Mouse (Mus musculus) CH12.LX (cell line): ENCODE measurements at regions not wholly inside any gene's neighbourhood (a gene's known extent, or its start where the extent isn't known, plus 50 kb on each side); places are given as distances from the start of the nearest gene placed in this dataset.
A peak's percentile ranks its signal among the peaks of the same experiment; 100 is the strongest.

ENCODE experiments used
- DNase-seq: peaks from one replicate; pipeline ENCODE4 v3.0.0-alpha.2; 2013; ENCODE audit errors: extremely low read depth
- H3K27ac ChIP-seq: 2 replicates; pipeline ENCODE4 v1.5.1; 2012; ENCODE audit warnings: low read depth, mild to moderate bottlenecking, control low read depth, moderate library complexity; ENCODE audit not compliant: insufficient read depth
- H3K27me3 ChIP-seq: replicated peaks from 2 replicates; pipeline ENCODE3; 2012; ENCODE audit warnings: inconsistent platforms
- H3K36me3 ChIP-seq, 2 experiments: replicated peaks in 1 of 2; 2 replicates each; pipeline versions ENCODE3 to v1.6.1; 2012; ENCODE audit warnings: inconsistent platforms in 1 of 2, low read length in 1 of 2, mild to moderate bottlenecking in 1 of 2, mixed read lengths in 1 of 2, moderate library complexity in 1 of 2; ENCODE audit not compliant: control insufficient read depth in 1 of 2, insufficient read depth in 1 of 2
- H3K4me1 ChIP-seq, 2 experiments: 2 replicates each; pipeline ENCODE4 v1.6.1; 2012; ENCODE audit warnings: inconsistent platforms in 1 of 2, moderate library complexity in 1 of 2; ENCODE audit not compliant: insufficient read depth in 2 of 2, control insufficient read depth in 1 of 2
- H3K4me2 ChIP-seq: 2 replicates; pipeline ENCODE4 v1.6.1; 2012; ENCODE audit warnings: low read depth, mild to moderate bottlenecking, control low read depth; ENCODE audit not compliant: poor library complexity, insufficient read depth, severe bottlenecking
- H3K4me3 ChIP-seq, 3 experiments: fragments of 150-350 bp in 1 of 3; sonication (generic) in 1 of 3; replicated peaks in 1 of 3; 2 replicates each; pipeline versions ENCODE3 to v1.5.1; 2011 to 2012; ENCODE audit warnings: low read depth in 2 of 3, low read length in 2 of 3, mild to moderate bottlenecking in 2 of 3, moderate library complexity in 2 of 3, control low read depth in 1 of 3, improper control_type of control experiment in 1 of 3, inconsistent platforms in 1 of 3, mixed read lengths in 1 of 3; ENCODE audit not compliant: poor library complexity in 1 of 3
- H3K79me2 ChIP-seq: replicated peaks from 2 replicates; pipeline ENCODE4 v1.6.1; 2012; ENCODE audit warnings: mild to moderate bottlenecking, moderate library complexity; ENCODE audit not compliant: control insufficient read depth, poor library complexity, insufficient read depth, severe bottlenecking; ENCODE audit errors: extremely low read depth
- H3K9ac ChIP-seq: 2 replicates; pipeline ENCODE4 v1.6.1; 2012; ENCODE audit warnings: low read depth, mild to moderate bottlenecking, control low read depth, moderate library complexity; ENCODE audit not compliant: insufficient read depth
- H3K9me3 ChIP-seq: replicated peaks from 2 replicates; pipeline ENCODE3; 2012; ENCODE audit warnings: low read length, inconsistent platforms, mixed read lengths
- BHLHE40 ChIP-seq: IDR thresholded peaks from 2 replicates; pipeline ENCODE4 v1.6.1; 2011; ENCODE audit warnings: mild to moderate bottlenecking, low read depth, low read length, improper control_type of control experiment
- CHD1 ChIP-seq: IDR thresholded peaks from 2 replicates; pipeline ENCODE4 v1.6.1; 2012; ENCODE audit warnings: low read depth, low read length, improper control_type of control experiment, inconsistent platforms
- CHD2 ChIP-seq: IDR thresholded peaks from 2 replicates; pipeline ENCODE4 v1.6.1; 2011; ENCODE audit warnings: low read length, improper control_type of control experiment
- CTCF ChIP-seq, 2 experiments: IDR thresholded peaks in 1 of 2; conservative IDR thresholded peaks in 1 of 2; 2 replicates each; pipeline ENCODE4 v1.5.1; 2011 to 2012; ENCODE audit warnings: low read depth in 2 of 2, low read length in 2 of 2, improper control_type of control experiment in 1 of 2, inconsistent platforms in 1 of 2, mild to moderate bottlenecking in 1 of 2, moderate library complexity in 1 of 2
- E2F4 ChIP-seq: IDR thresholded peaks from 2 replicates; pipeline ENCODE4 v1.6.1; 2011; ENCODE audit warnings: low read depth, low read length, improper control_type of control experiment; ENCODE audit not compliant: insufficient replicate concordance
- ELF1 ChIP-seq: IDR thresholded peaks from 2 replicates; pipeline ENCODE4 v1.6.1; 2014; ENCODE audit warnings: low read depth, mild to moderate bottlenecking, inconsistent platforms, low read length, improper control_type of control experiment
- EP300 ChIP-seq: IDR thresholded peaks from 2 replicates; pipeline ENCODE4 v1.6.1; 2011; ENCODE audit warnings: low read length, improper control_type of control experiment
- ETS1 ChIP-seq: conservative IDR thresholded peaks from 2 replicates; pipeline ENCODE4 v1.6.1; 2012; ENCODE audit warnings: low read depth, mild to moderate bottlenecking, inconsistent platforms, low read length, improper control_type of control experiment, moderate library complexity
- GABPA ChIP-seq: IDR thresholded peaks from 2 replicates; pipeline ENCODE4 v1.6.1; 2012; ENCODE audit warnings: low read depth, low read length, improper control_type of control experiment, inconsistent platforms; ENCODE audit not compliant: insufficient replicate concordance
- HCFC1 ChIP-seq: IDR thresholded peaks from 2 replicates; pipeline ENCODE4 v1.6.1; 2012; ENCODE audit warnings: low read depth, mild to moderate bottlenecking, inconsistent platforms, low read length, improper control_type of control experiment
- IRF4 ChIP-seq: IDR thresholded peaks from 2 replicates; pipeline ENCODE4 v1.6.1; 2014; ENCODE audit warnings: low read depth, mild to moderate bottlenecking, inconsistent platforms, low read length, improper control_type of control experiment
- JUN ChIP-seq: IDR thresholded peaks from 2 replicates; pipeline ENCODE4 v1.6.1; 2011; ENCODE audit warnings: low read depth, mild to moderate bottlenecking, low read length, improper control_type of control experiment, moderate library complexity; ENCODE audit not compliant: insufficient read depth
- JUND ChIP-seq: conservative IDR thresholded peaks from 2 replicates; pipeline ENCODE4 v1.6.1; 2011; ENCODE audit warnings: low read depth, low read length, improper control_type of control experiment
- KAT2A ChIP-seq: IDR thresholded peaks from 2 replicates; pipeline ENCODE4 v1.6.1; 2012; ENCODE audit warnings: low read length, improper control_type of control experiment, inconsistent platforms; ENCODE audit not compliant: insufficient replicate concordance
- MAFK ChIP-seq: IDR thresholded peaks from 2 replicates; pipeline ENCODE4 v1.6.1; 2011; ENCODE audit warnings: low read length, improper control_type of control experiment; ENCODE audit not compliant: insufficient replicate concordance
- MAX ChIP-seq: IDR thresholded peaks from 2 replicates; pipeline ENCODE4 v1.6.1; 2011; ENCODE audit warnings: low read length, improper control_type of control experiment
- MAZ ChIP-seq: IDR thresholded peaks from 2 replicates; pipeline ENCODE4 v1.6.1; 2012; ENCODE audit warnings: low read depth, mild to moderate bottlenecking, inconsistent platforms, low read length, improper control_type of control experiment, moderate library complexity
- MEF2A ChIP-seq: IDR thresholded peaks from 2 replicates; pipeline ENCODE4 v1.6.1; 2014; ENCODE audit warnings: low read depth, mild to moderate bottlenecking, inconsistent platforms, low read length, improper control_type of control experiment, borderline replicate concordance
- MXI1 ChIP-seq: IDR thresholded peaks from 2 replicates; pipeline ENCODE4 v1.6.1; 2011; ENCODE audit warnings: mild to moderate bottlenecking, low read depth, low read length, improper control_type of control experiment
- MYC ChIP-seq: IDR thresholded peaks from 2 replicates; pipeline ENCODE4 v1.6.1; 2011; ENCODE audit warnings: low read depth, mild to moderate bottlenecking, improper control_type of control experiment, low read length
- NELFE ChIP-seq: IDR thresholded peaks from 2 replicates; pipeline ENCODE4 v1.6.1; 2011; ENCODE audit warnings: low read depth, low read length, improper control_type of control experiment
- NRF1 ChIP-seq: IDR thresholded peaks from 2 replicates; pipeline ENCODE4 v1.6.1; 2014; ENCODE audit warnings: low read depth, mild to moderate bottlenecking, inconsistent platforms, low read length, improper control_type of control experiment, moderate library complexity
- PAX5 ChIP-seq: IDR thresholded peaks from 2 replicates; pipeline ENCODE4 v1.6.1; 2012; ENCODE audit warnings: low read length, inconsistent platforms, mixed read lengths
- POLR2A ChIP-seq: IDR thresholded peaks from 2 replicates; pipeline ENCODE4 v1.6.1; 2011; ENCODE audit warnings: low read depth, mild to moderate bottlenecking, improper control_type of control experiment, low read length
- POLR2AphosphoS2 ChIP-seq: IDR thresholded peaks from 2 replicates; pipeline ENCODE4 v1.6.1; 2011; ENCODE audit warnings: low read depth, low read length, improper control_type of control experiment
- RAD21 ChIP-seq: IDR thresholded peaks from 2 replicates; pipeline ENCODE4 v1.6.1; 2011; ENCODE audit warnings: low read depth, mild to moderate bottlenecking, low read length, improper control_type of control experiment, moderate library complexity
- RCOR1 ChIP-seq: conservative IDR thresholded peaks from 2 replicates; pipeline ENCODE4 v1.6.1; 2012; ENCODE audit warnings: low read depth, mild to moderate bottlenecking, inconsistent platforms, low read length, improper control_type of control experiment
- SIN3A ChIP-seq: IDR thresholded peaks from 2 replicates; pipeline ENCODE4 v1.6.1; 2012; ENCODE audit warnings: low read length, improper control_type of control experiment, inconsistent platforms
- SMC3 ChIP-seq: IDR thresholded peaks from 2 replicates; pipeline ENCODE4 v1.6.1; 2011; ENCODE audit warnings: low read depth, low read length, improper control_type of control experiment
- TBP ChIP-seq: conservative IDR thresholded peaks from 2 replicates; pipeline ENCODE4 v1.6.1; 2011; ENCODE audit warnings: low read depth, low read length, improper control_type of control experiment
- TCF12 ChIP-seq: IDR thresholded peaks from 2 replicates; pipeline ENCODE4 v1.6.1; 2014; ENCODE audit warnings: low read depth, mild to moderate bottlenecking, inconsistent platforms, low read length, improper control_type of control experiment
- UBTF ChIP-seq: IDR thresholded peaks from 2 replicates; pipeline ENCODE4 v1.6.1; 2012; ENCODE audit warnings: low read depth, mild to moderate bottlenecking, inconsistent platforms, low read length, improper control_type of control experiment, moderate library complexity
- USF1 ChIP-seq: IDR thresholded peaks from 2 replicates; pipeline ENCODE4 v1.6.1; 2014; ENCODE audit warnings: low read depth, mild to moderate bottlenecking, inconsistent platforms, low read length, improper control_type of control experiment
- USF2 ChIP-seq: conservative IDR thresholded peaks from 2 replicates; pipeline ENCODE4 v1.6.1; 2011; ENCODE audit warnings: low read depth, low read length, improper control_type of control experiment
- ZC3H11A ChIP-seq: IDR thresholded peaks from 2 replicates; pipeline ENCODE4 v1.6.1; 2012; ENCODE audit warnings: low read depth, mild to moderate bottlenecking, inconsistent platforms, low read length, improper control_type of control experiment
- ZKSCAN1 ChIP-seq: IDR thresholded peaks from 2 replicates; pipeline ENCODE4 v1.6.1; 2012; ENCODE audit warnings: low read depth, inconsistent platforms, low read length, improper control_type of control experiment, borderline replicate concordance
- ZMIZ1 ChIP-seq: IDR thresholded peaks from 2 replicates; pipeline ENCODE4 v1.6.1; 2012; ENCODE audit warnings: low read depth, mild to moderate bottlenecking, inconsistent platforms, low read length, improper control_type of control experiment
- ZNF384 ChIP-seq: IDR thresholded peaks from 2 replicates; pipeline ENCODE4 v1.6.1; 2012; ENCODE audit warnings: low read depth, low read length, improper control_type of control experiment, inconsistent platforms
- dilution Hi-C: fragments of 300-500 bp; cut with MboI; formaldehyde crosslinking; loops from 2 replicates; pipeline ENCODE4 v1.14.3; 2020; ENCODE audit warnings: low sequenced_read_pairs; ENCODE audit not compliant: extremely low pct_unique_long_range_greater_than_20kb, extremely low pct_ligation_motif_present
- in situ Hi-C: fragments of 300-500 bp; cut with MboI; formaldehyde crosslinking; loops from 3 replicates; pipeline ENCODE4 v1.14.3; 2019; ENCODE audit warnings: low sequenced_read_pairs, low pct_ligation_motif_present, low pct_unique_long_range_greater_than_20kb, mixed read lengths

- TF ChIP-seq POLR2AphosphoS2: no peak
- TF ChIP-seq NRF1: no peak
- peak; percentile 83 for TF ChIP-seq RAD21
- no peak for TF ChIP-seq CHD1
- TF ChIP-seq GABPA: no peak
- TF ChIP-seq ZKSCAN1: no peak
- no peak for TF ChIP-seq MEF2A
- no peak for TF ChIP-seq KAT2A
- TF ChIP-seq NELFE: 0 out of 2 replicates have a peak, but pooled peaks have one; percentile 11
- TF ChIP-seq POLR2A: no peak
- no peak for TF ChIP-seq ZNF384
- TF ChIP-seq TCF12: no peak
- TF ChIP-seq HCFC1: no peak
- no peak for TF ChIP-seq EP300
- TF ChIP-seq USF2: no peak
- peak; percentile 57; the same call in 1 of the 2 replicates for TF ChIP-seq ZC3H11A
- TF ChIP-seq MYC: no peak
- TF ChIP-seq MAZ: no peak
- TF ChIP-seq MXI1: no peak
- no peak for TF ChIP-seq ZMIZ1
- peak; percentile 65; the same call in 1 of the 2 replicates for TF ChIP-seq IRF4
- no peak for TF ChIP-seq ELF1
- no peak for TF ChIP-seq CHD2
- no peak for TF ChIP-seq ETS1
- TF ChIP-seq PAX5: no peak
- TF ChIP-seq RCOR1: no peak
- TF ChIP-seq USF1: no peak
- no peak for TF ChIP-seq JUND
- TF ChIP-seq CTCF (conservative IDR thresholded peaks at IDR 0.05 in 1 of 2, IDR thresholded peaks at IDR 0.05 in 1 of 2; ENCODE audit: low read depth in 2 of 2, low read length in 2 of 2): peak; percentile 12 to 71; a peak in 2 of 4 replicates
- no peak for TF ChIP-seq MAX
- peak; percentile 75 for TF ChIP-seq SMC3
- no peak for TF ChIP-seq TBP
- no peak for TF ChIP-seq MAFK
- TF ChIP-seq E2F4: no peak
- TF ChIP-seq BHLHE40: no peak
- no peak for TF ChIP-seq SIN3A
- TF ChIP-seq JUN: no peak
- TF ChIP-seq UBTF: no peak
- H3K4me2 ChIP-seq: no peak overlapping the region
- H3K9ac ChIP-seq: no peak overlapping the region
- dilution Hi-C loops (no loop called here), in situ Hi-C loops (no loop called here)
- no peaks in the 10 kb centered on the region for H3K36me3 ChIP-seq
- H3K9me3 ChIP-seq: peaks cover 2% of the 10 kb centered on the region
- H3K27ac ChIP-seq: no peak overlapping the region
- DNase-seq: peak; percentile 16
- no peaks in the 10 kb centered on the region for H3K27me3 ChIP-seq
- no peak overlapping the region for H3K4me3 ChIP-seq
- no peaks in the 10 kb centered on the region for H3K79me2 ChIP-seq
- H3K4me1 ChIP-seq: peaks cover 0 to 17% of the 10 kb centered on the region in 2 experiments; a peak in 3 of 4 replicates
Observed at GRCm38 (mm10) chr3:136994361-136995083, 324.6 kb downstream of the Ppp3ca start.
